Mouse (Mus musculus) embryo, embryonic 10 days (tissue): ENCODE measurements at regions not wholly inside any gene's neighbourhood (a gene's known extent, or its start where the extent isn't known, plus 50 kb on each side); places are given as distances from the start of the nearest gene placed in this dataset.
"Not testable (repeated sequence)": the region's sequence is repeated elsewhere in the genome, so short reads cannot be mapped to it uniquely, and the experiment has no call there.

ENCODE experiments used
- DNase-seq: peaks from one replicate; pipeline ENCODE4 v3.0.0-alpha.2; 2015; ENCODE audit warnings: low spot score

- no peak for DNase-seq
These were observed 740.9 kb downstream of the Abca13 start for GRCm38 (mm10) chr11:9932360-9933265.

DNA sequence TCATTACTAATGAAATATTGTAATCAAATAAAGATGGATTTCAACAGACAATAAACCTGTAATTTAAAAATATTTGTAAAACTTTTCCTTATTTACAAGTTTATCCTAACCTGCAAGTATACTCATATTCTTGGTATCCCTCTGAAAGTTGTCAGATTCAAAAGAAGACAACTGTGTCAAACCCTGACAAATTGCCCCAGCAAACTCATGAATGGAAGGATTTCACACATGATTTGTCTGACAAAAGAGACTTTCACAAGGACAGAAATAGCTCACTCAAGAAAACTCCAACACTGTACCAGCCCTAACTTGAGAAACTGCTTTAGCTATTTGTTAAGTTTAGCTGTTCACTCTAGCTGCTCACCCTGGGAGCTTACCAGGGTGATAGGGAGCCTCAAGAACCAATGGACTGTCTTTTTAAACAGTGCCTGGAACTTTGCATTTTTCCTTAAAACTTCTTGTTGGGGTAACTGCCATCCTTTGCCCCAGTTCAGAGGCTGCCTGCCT is 771.0 kb downstream of the Abca13 start:
- no peak for DNase-seq

DNA sequence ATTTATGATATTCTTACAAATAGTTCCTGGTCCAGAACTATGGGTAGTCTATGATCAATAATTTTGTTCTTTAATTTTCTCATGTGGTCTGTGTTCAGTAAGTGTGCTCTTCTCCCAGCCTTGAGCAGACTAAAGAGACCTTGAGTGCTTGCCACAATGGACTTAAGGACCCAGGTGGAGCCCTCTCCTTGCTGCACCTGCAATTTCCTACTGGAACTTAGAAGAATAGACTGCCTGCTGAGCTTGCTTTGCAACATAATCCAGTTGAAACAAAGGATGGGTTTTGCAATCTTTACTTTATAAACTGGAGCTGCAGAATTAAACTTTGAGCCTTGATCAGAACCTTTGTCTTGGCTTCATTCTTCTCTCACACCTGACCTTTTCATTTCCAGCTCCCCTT is 791.2 kb downstream of the Abca13 start:
- no peak for DNase-seq

GRCm38 (mm10) chr11:9994601-9995166 is 802.9 kb downstream of the Abca13 start:
- no peak for DNase-seq

DNA sequence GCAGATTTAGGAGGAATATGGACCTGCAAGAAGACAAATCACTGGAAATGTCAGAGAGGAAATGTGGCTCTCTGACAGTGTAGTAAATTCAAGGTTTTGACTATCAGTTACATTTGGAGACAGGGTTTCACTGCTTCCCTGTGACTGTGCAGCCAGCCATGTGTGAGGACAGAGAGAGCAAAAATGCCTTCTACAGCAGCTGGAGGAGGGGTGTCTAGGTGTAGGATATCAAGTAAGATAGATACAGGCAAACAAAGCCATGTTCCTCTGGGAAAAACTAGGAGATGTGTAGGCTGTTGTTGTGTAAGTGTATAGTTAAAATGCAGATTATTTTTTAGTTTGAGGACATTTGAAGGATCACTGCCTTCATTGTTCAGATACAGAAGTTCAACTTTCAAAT is 803.6 kb downstream of the Abca13 start:
- no peak for DNase-seq

DNA sequence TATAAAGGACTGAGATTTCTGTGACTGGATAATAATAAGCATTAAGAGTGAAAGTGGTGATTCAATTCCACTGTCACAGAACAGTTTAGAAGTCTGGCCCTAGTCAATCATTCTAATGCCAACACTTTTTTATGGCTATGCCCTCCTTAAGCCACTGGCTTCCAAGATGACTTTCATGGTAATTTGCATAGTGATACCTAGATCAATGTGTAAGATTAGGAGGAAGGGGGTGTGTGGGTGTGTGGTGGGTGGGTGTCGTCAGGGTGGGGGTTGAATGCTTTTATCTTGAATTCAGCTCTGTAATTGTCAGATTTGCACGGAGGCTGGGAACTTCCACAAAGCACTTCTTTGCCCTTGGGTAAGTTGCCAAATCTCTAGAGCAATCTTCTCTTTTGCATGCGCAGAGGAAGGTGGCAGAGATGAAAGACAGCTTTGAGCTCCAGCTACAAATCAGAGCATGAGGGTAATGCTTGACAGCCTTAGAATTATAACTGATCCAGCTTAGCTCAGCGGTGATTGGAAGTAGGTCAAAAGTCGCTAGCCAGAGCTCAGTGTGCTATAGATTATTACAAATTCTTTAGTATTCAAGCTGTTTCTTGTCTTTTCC is 805.9 kb downstream of the Abca13 start:
- no peak for DNase-seq

DNA sequence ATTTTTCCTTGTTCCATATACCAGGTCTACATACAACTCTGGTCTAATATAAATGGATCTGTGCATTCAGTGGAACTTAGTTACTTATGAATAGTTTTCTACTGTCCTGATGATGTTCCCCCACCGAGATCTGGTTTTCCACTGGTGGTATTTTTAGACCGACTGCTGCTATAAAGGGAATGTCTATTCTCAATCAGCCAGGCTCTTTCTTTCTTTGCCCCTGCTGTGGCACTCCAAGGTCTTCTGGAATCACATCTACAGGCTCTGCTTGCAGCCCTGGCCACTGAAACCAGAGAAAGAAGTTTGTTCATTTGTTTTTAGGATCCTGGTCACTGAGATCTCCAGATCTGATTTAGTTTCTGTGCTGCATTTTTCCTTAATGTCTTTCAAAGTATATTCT is 810.4 kb downstream of the Abca13 start:
- no peak for DNase-seq

DNA sequence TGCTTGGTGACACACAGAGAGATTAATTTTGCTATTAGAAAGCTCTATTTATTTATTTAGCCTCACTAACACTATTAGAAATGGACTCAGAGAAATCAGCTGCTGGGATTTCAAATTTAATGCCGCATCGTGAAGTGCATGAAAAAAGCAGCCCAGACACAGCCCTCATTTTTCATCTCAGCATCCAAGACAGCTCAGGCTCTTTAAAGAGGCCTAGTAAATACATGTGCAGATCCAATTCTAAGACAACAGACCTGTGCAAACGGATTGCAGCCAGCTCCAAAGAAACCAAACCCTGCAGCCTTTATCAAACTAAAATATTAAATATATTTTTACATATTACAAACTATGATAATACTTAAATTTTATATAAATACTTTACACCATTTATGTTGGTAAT is 815.1 kb downstream of the Abca13 start:
- no peak for DNase-seq

GRCm38 (mm10) chr11:10046593-10046992 is 854.9 kb downstream of the Abca13 start:
- DNase-seq: no peak

- DNase-seq: peak; percentile 4
These were observed 860.0 kb downstream of the Abca13 start for GRCm38 (mm10) chr11:10051584-10052210.

- DNase-seq: no peak
These were observed 880.1 kb downstream of the Abca13 start for GRCm38 (mm10) chr11:10071881-10072280.

DNA sequence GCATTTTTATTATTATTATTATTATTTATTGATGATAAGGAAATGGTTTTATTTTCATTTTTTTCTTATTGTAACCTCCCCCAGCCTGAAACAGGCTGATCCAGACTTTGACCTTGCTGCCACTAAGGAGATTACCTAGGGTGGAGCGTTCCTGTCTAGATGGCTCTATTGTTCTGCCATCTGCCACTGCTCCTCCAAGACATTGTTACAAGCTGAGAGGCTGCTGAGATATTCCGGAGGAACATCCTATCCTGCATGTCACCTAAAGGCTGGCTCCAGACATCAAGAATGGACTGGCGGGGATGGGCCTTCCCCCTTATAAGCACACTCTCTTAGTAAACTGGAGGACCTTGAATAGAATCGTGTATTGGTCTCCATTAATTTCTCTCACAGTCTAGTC is 896.2 kb downstream of the Abca13 start:
- no peak for DNase-seq

DNA sequence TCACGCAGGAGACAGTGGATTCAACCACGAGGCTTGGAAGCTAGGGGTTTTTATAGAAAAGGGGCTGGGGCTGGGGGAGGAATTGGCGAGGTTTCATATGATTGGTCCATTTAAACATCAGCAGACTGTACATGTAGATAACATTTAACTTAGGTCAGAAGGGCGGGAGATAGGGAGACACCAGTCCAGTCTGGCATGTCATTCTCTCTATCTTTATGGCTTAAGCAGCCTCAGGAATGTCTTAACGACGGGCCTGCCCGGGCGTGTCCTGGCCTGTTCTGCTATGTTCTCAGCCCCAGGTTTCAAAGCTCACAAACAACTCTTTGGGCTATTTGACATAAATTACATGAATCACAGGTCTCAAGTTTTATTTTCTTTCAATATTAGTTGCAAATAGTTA is 910.6 kb downstream of the Abca13 start:
- DNase-seq: not testable (repeated sequence)

DNA sequence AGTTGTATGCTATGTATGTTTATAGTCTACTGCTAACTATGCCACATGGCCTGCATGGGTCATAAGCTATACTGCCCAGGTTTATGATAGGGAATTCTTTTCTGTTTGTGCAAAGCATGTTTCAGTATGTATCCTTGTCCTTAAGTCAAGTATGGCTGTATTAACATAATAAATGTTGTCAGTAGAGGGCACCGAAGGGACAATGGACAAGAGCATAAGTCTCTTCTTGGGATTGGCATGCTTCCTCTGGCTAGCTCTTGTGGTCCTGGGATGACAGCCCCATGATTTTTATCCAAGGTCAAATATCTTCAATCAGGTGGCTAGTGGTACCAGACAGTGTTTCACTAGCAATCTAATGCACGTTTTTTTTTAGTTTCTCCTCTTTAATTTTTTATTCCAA is 913.3 kb downstream of the Abca13 start:
- peak; percentile 17 for DNase-seq

GRCm38 (mm10) chr11:10142161-10142560 is 950.4 kb downstream of the Abca13 start:
- DNase-seq: no peak

GRCm38 (mm10) chr11:10149160-10149559 is 957.4 kb downstream of the Abca13 start:
- no peak for DNase-seq

DNA sequence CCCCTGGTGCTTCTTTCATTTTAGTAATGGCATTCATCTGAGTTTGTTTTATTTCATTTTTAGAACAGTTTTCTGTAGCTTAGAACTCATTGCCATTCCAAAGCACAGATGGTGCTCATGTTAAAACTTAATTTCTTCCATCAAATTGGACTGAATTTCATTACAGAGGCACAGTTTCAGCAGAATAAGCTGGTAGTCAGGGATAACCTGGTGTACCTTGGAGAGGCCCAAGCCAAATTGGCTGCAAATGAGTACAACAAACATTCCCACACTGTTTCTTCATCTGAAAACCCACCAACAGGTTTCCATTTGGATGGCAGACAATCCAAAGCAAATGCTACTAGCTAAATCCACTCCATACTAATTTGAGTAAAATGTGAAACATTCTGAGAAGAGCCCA is 960.2 kb upstream of the Vwc2 start:
- DNase-seq: no peak

DNA sequence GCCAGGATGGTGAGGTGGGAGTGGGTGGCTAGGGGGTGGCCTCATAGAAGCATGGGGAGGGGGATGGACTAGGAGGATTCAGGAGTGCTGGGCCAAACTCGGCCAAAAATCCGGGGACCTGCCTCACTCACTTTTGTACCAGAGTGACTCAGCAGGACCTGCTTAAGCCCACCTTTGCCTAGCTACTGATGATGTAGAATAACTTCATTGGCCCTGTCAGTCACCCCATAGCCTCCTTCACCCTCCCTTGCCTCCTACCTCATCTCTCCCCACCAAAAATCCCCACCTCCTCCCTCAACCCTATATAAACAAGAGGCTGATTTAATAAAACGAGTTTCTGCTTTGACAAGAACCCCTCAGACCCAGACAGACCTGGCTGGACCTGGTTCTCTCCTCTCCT is 920.3 kb upstream of the Vwc2 start:
- no peak for DNase-seq

- DNase-seq: no peak
These were observed 919.2 kb upstream of the Vwc2 start for GRCm38 (mm10) chr11:10194774-10195173.

GRCm38 (mm10) chr11:10201021-10201420 is 913.0 kb upstream of the Vwc2 start:
- DNase-seq: no peak

GRCm38 (mm10) chr11:10205257-10205656 is 908.8 kb upstream of the Vwc2 start:
- DNase-seq: no peak
